Mouse (Mus musculus) brain, embryonic 14.5 days (tissue): ENCODE results near the gene Rel.

ENCODE experiments used
- CTCF ChIP-seq: fragments of 200-500 bp; IDR thresholded peaks from 2 replicates; pipeline ENCODE4 v1.5.1; 2012; ENCODE audit warnings: inconsistent platforms, mild to moderate bottlenecking, moderate library complexity, borderline replicate concordance; ENCODE audit not compliant: insufficient read depth, insufficient read length; ENCODE audit errors: extremely low read depth
- POLR2A ChIP-seq: fragments of 200-500 bp; IDR thresholded peaks from 2 replicates; pipeline ENCODE4 v1.6.1; 2012; ENCODE audit warnings: mild to moderate bottlenecking, inconsistent platforms, borderline replicate concordance; ENCODE audit not compliant: poor library complexity, insufficient read depth, insufficient read length, severe bottlenecking; ENCODE audit errors: extremely low read depth

GRCm38 (mm10) chr11:23704604-23705294 is 66.0 kb downstream of the Rel start:
- TF ChIP-seq CTCF (no peak), POLR2A (no peak)
